Mouse (Mus musculus) heart, embryonic 15.5 days (tissue): ENCODE measurements around the gene Pes1. TPM values are rescaled to one million over a fixed set of nuclear protein-coding genes. Genes with fewer than 3 reads are reported as not detected.
A peak's percentile ranks its signal among the peaks of the same experiment; 100 is the strongest.

Experiments
- ATAC-seq: fragments of 200-750 bp; cut with Nextera tagmentation; replicated peaks from 2 replicates; pipeline ENCODE4 v1.8.0; 2017; ENCODE audit warnings: low read depth, moderate TSS enrichment; ENCODE audit not compliant: insufficient number of reproducible peaks, insufficient read depth, low FRiP score
- H3K27ac ChIP-seq: fragments of 300-500 bp; sonication (generic); 2 replicates; pipeline ENCODE4 v1.5.1; 2015; ENCODE audit warnings: mild to moderate bottlenecking, inconsistent platforms
- H3K27me3 ChIP-seq: fragments of 300-500 bp; sonication (generic); 2 replicates; pipeline ENCODE4 v1.6.1; 2015; ENCODE audit warnings: inconsistent platforms
- H3K36me3 ChIP-seq: fragments of 300-500 bp; sonication (generic); 2 replicates; pipeline ENCODE4 v1.6.1; 2015; ENCODE audit warnings: mild to moderate bottlenecking, inconsistent platforms
- H3K4me1 ChIP-seq: fragments of 300-500 bp; sonication (generic); replicated peaks from 2 replicates; pipeline ENCODE4 v1.6.1; 2015; ENCODE audit warnings: inconsistent platforms
- H3K4me2 ChIP-seq: fragments of 300-500 bp; sonication (generic); 2 replicates; pipeline ENCODE4 v1.6.1; 2015; ENCODE audit warnings: inconsistent platforms, mild to moderate bottlenecking, moderate library complexity
- H3K4me3 ChIP-seq: fragments of 300-500 bp; sonication (generic); 2 replicates; pipeline ENCODE4 v1.5.1; 2015; ENCODE audit warnings: mild to moderate bottlenecking, inconsistent platforms
- H3K9ac ChIP-seq: fragments of 300-500 bp; sonication (generic); 2 replicates; pipeline ENCODE4 v1.6.1; 2015; ENCODE audit warnings: mild to moderate bottlenecking, inconsistent platforms
- H3K9me3 ChIP-seq: fragments of 300-500 bp; sonication (generic); replicated peaks from 2 replicates; pipeline ENCODE4 v1.6.1; 2016; ENCODE audit warnings: inconsistent platforms
- WGBS: fragments of 180-500 bp; shearing (Covaris S2); methylation state at CpG from one replicate; pipeline ENCODE4 v1.1.7; 2015; ENCODE audit warnings: mixed read lengths; 5-methylcytosine and 5-hydroxymethylcytosine counted together
- polyA plus RNA-seq: library from polyadenylated mRNA; unstranded; fragments of >200 nt; fragmentation: Nextera tagmentation; extraction: Ambion mirVana; gene quantifications from 2 replicates; pipeline ENCODE4 v1.2.1, GENCODE M21; 2015

Gene Pes1
- polyA plus RNA-seq, 1 experiment from 2014 or later, result 43.5 TPM

- Histone ChIP-seq H3K4me1 (peaks cover 17% of the 10 kb centered on the region), H3K4me3 (peak overlapping the region; percentile 70), H3K27me3 (no peaks in the 10 kb centered on the region), H3K9ac (peak overlapping the region; percentile 72), H3K36me3 (peaks cover 13% of the 10 kb centered on the region), H3K4me2 (peak overlapping the region; percentile 83), H3K9me3 (no peaks in the 10 kb centered on the region), H3K27ac (peak overlapping the region; percentile 69; the same call in 1 of the 2 replicates)
- ATAC-seq, result no peak
- 13% methylated on average over 11 of the region's 11 CpGs for WGBS
These were observed 819 bp downstream of the Pes1 start for GRCm38 (mm10) chr11:3964416-3965172.

- Histone ChIP-seq H3K4me3 (no peak overlapping the region), H3K27ac (no peak overlapping the region), H3K27me3 (no peaks in the 10 kb centered on the region), H3K36me3 (peaks cover 62% of the 10 kb centered on the region), H3K4me2 (no peak overlapping the region), H3K9me3 (no peaks in the 10 kb centered on the region), H3K9ac (no peak overlapping the region), H3K4me1 (peaks cover 6% of the 10 kb centered on the region)
- 78% methylated on average over 3 of the region's 3 CpGs for WGBS
- ATAC-seq, result no peak
These were observed 6.1 kb downstream of the Pes1 start for GRCm38 (mm10) chr11:3969837-3970236.

GRCm38 (mm10) chr11:3970361-3970760, 6.6 kb downstream of the Pes1 start:
- Histone ChIP-seq H3K27ac (no peak overlapping the region), H3K9ac (no peak overlapping the region), H3K27me3 (no peaks in the 10 kb centered on the region), H3K4me3 (no peak overlapping the region), H3K36me3 (peaks cover 67% of the 10 kb centered on the region), H3K9me3 (no peaks in the 10 kb centered on the region), H3K4me2 (no peak overlapping the region), H3K4me1 (peaks cover under 1% of the 10 kb centered on the region)
- no peak for ATAC-seq
- WGBS, result 89% methylated on average over 7 of the region's 7 CpGs

GRCm38 (mm10) chr11:3973081-3973480, 9.3 kb downstream of the Pes1 start:
- H3K4me1 ChIP-seq, result no peaks in the 10 kb centered on the region
- H3K4me3 ChIP-seq, result no peak overlapping the region
- H3K27ac ChIP-seq, result no peak overlapping the region
- H3K9ac ChIP-seq, result no peak overlapping the region
- no peaks in the 10 kb centered on the region for H3K27me3 ChIP-seq
- ATAC-seq, result no peak
- no peak overlapping the region for H3K4me2 ChIP-seq
- whole genome bisulfite sequencing, result 92% methylated on average over 7 of the region's 7 CpGs
- H3K9me3 ChIP-seq, result no peaks in the 10 kb centered on the region
- H3K36me3 ChIP-seq, result peaks cover 92% of the 10 kb centered on the region

DNA sequence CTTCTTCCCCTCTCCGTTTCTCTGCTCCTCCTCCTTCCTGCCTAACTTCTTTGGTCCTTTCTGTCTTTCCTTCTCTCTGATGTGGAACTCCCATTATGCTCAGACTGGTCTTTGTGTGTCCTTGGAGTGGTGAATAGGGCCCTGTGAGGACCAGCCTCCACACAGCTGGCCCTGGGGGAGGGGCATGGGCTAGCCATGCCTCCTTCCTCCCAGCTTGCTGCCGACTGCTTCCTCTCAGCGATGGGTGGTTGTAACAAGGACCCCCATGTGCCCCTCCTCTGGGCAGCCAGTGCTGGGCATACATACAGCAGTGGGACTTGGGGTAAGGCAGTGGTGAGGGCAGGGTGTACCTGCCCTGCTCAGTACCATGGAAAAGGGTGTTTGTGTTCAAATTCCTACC, 10.5 kb downstream of the Pes1 start:
- no peak for ATAC-seq
- no peaks in the 10 kb centered on the region for H3K27me3 ChIP-seq
- WGBS, result 72% methylated on average over 3 of the region's 3 CpGs

GRCm38 (mm10) chr11:3976678-3977077, 12.9 kb downstream of the Pes1 start, which contains the start of gene 4930556J24Rik:
TSS of gene 4930556J24Rik (minus strand) at chr11:3976778.
- 93% methylated on average over 6 of the region's 6 CpGs for WGBS
- ATAC-seq, result no peak
- no peaks in the 10 kb centered on the region for H3K9me3 ChIP-seq
- no peaks in the 10 kb centered on the region for H3K27me3 ChIP-seq
- no peak within 1 kb of the TSS for H3K27ac ChIP-seq
- H3K4me1 ChIP-seq, result no peaks in the 10 kb centered on the region
- H3K4me3 ChIP-seq, result no peak within 1 kb of the TSS
- H3K36me3 ChIP-seq, result peaks cover 78% of the 10 kb centered on the region
- no peak within 1 kb of the TSS for H3K4me2 ChIP-seq
- no peak within 1 kb of the TSS for H3K9ac ChIP-seq

More for the DNA sequence above, 10.5 kb downstream of the Pes1 start:
- peaks cover 96% of the 10 kb centered on the region for H3K36me3 ChIP-seq
- H3K4me2 ChIP-seq, result no peak overlapping the region
- H3K4me3 ChIP-seq, result no peak overlapping the region
- no peak overlapping the region for H3K9ac ChIP-seq
- H3K27ac ChIP-seq, result no peak overlapping the region
- H3K9me3 ChIP-seq, result no peaks in the 10 kb centered on the region
- H3K4me1 ChIP-seq, result no peaks in the 10 kb centered on the region

GRCm38 (mm10) chr11:3978421-3978820, 14.6 kb downstream of the Pes1 start:
- H3K9me3 ChIP-seq, result no peaks in the 10 kb centered on the region
- H3K27ac ChIP-seq, result no peak overlapping the region
- no peak overlapping the region for H3K9ac ChIP-seq
- WGBS, result 90% methylated on average over 5 of the region's 5 CpGs
- H3K4me2 ChIP-seq, result no peak overlapping the region
- H3K27me3 ChIP-seq, result peaks cover 6% of the 10 kb centered on the region
- ATAC-seq, result no peak
- no peak overlapping the region for H3K4me3 ChIP-seq
- H3K36me3 ChIP-seq, result peaks cover 63% of the 10 kb centered on the region
- peaks cover 8% of the 10 kb centered on the region for H3K4me1 ChIP-seq

DNA sequence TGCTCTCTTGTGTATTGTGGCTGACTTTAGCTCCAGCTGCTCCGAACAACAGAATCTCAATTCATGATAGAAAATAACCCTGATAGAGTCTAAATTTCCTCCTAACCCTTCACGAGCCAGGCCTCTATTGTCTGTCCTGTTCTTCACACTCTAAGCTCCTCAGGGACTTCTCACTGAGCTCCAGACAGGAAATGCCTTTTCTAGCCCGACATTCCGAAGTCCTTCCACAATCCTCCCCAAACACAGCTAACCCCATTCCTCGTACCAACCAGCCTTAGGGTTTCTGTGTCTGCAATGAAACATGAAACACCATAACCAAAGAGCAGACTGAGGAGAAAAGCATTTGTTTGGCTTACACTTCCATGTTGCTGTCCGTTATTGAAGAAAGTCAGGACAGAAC, 17.8 kb downstream of the Pes1 start:
- no peak overlapping the region for H3K4me3 ChIP-seq
- ATAC-seq, result 0 out of 2 replicates have a peak, but pooled peaks have one; percentile 35
- peaks cover 24% of the 10 kb centered on the region for H3K27me3 ChIP-seq
- H3K9me3 ChIP-seq, result no peaks in the 10 kb centered on the region
- H3K4me1 ChIP-seq, result peaks cover 12% of the 10 kb centered on the region
- no peak overlapping the region for H3K4me2 ChIP-seq
- WGBS, result 53% methylated on average over 6 of the region's 6 CpGs
- no peak overlapping the region for H3K9ac ChIP-seq
- no peak overlapping the region for H3K27ac ChIP-seq
- H3K36me3 ChIP-seq, result peaks cover 33% of the 10 kb centered on the region

- Histone ChIP-seq H3K4me1 (peaks cover 12% of the 10 kb centered on the region), H3K9ac (no peak overlapping the region), H3K4me2 (peak overlapping the region; percentile 75), H3K36me3 (peaks cover 23% of the 10 kb centered on the region), H3K27me3 (peaks cover 24% of the 10 kb centered on the region), H3K27ac (no peak overlapping the region), H3K4me3 (no peak overlapping the region), H3K9me3 (no peaks in the 10 kb centered on the region)
- no peak for ATAC-seq
- WGBS, result 57% methylated on average over 7 of the region's 7 CpGs
These were observed 18.8 kb downstream of the Pes1 start for GRCm38 (mm10) chr11:3982275-3983209.

DNA sequence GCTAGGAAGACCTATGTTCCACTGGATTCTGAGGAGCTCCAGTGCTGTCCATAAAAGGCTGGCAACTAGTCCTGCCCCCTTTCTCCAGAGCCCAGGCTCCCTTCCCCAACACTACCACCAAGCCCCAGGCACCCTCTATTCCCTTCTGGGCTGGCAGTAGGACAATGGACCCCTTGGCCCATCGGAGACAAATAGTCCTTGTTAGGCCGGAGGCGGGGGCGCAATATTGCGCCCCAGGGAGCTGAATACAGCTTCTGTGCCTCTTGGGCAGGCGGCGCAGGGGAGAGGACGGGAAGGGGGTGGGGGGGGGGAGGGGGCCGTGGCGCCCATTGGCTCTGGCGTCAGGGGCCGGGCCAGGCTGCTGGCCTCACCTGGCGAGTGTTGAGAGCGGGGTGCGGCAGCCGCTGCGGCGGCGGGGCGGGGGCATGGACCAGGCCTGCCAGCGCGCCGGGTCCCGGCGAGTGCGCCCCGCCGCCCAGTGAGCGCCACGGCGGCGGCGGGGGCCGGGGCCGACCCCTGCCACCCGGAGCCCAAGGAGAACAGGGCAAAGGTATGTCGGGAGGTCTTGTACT, 19.6 kb downstream of the Pes1 start, which contains the start of gene Gal3st1:
Gene Gal3st1 (plus strand): TSS at position 346 of the 572 bp plus-strand sequence.
- 0 out of 2 replicates have a peak, but pooled peaks have one; percentile 18 for ATAC-seq
- 2% methylated on average over 33 of the region's 37 CpGs for whole genome bisulfite sequencing

More for the DNA sequence above, 19.6 kb downstream of the Pes1 start, which contains the start of gene Gal3st1:
- H3K27ac ChIP-seq, result no peak within 1 kb of the TSS
- peak within 1 kb of the TSS; percentile 38; the same call in 1 of the 2 replicates for H3K9ac ChIP-seq
- H3K9me3 ChIP-seq, result no peaks in the 10 kb centered on the region
- H3K27me3 ChIP-seq, result peaks cover 24% of the 10 kb centered on the region
- peaks cover 12% of the 10 kb centered on the region for H3K4me1 ChIP-seq
- peak within 1 kb of the TSS; percentile 75 for H3K4me2 ChIP-seq
- peak within 1 kb of the TSS; percentile 45 for H3K4me3 ChIP-seq
- peaks cover 14% of the 10 kb centered on the region for H3K36me3 ChIP-seq
